Mouse (Mus musculus): ENCODE measurements around the gene Fpgs.

- TF ChIP-seq CTCF (IDR thresholded peaks at IDR 0.05 in 2 of 3, conservative IDR thresholded peaks at IDR 0.05 in 1 of 3; ENCODE audit: control insufficient read depth in 1 of 3, insufficient read depth in 1 of 3, low read depth in 2 of 3, low read length in 3 of 3, poor library complexity in 1 of 3, severe bottlenecking in 1 of 3) (no peak), GATA1 (IDR thresholded peaks at IDR 0.05; ENCODE audit: low read depth, low read length) (no peak), POLR2A (IDR thresholded peaks at IDR 0.05; ENCODE audit: control insufficient read depth in 1 of 2, insufficient read depth in 1 of 2, low read depth in 1 of 2, low read length in 2 of 2, poor library complexity in 1 of 2) (no peak)
These were observed 10.7 kb downstream of the Fpgs start for GRCm38 (mm10) chr2:32693282-32693681.

Measured in MEL (cell line).